Mouse (Mus musculus): ENCODE measurements around the gene Usp19. TPM values are rescaled to one million over a fixed set of nuclear protein-coding genes. Genes with fewer than 3 reads are reported as not detected.
A peak's percentile ranks its signal among the peaks of the same experiment; 100 is the strongest.

Gene Usp19
- polyA plus RNA-seq, 1 experiment from 2014 or later = 94.3 TPM

GRCm38 (mm10) chr9:108516380-108517251, 26.2 kb downstream of the Usp19 start, which contains the start of gene Qrich1:
Qrich1 (plus strand) TSS chr9:108516806.
- Histone ChIP-seq H3K27ac (peak within 1 kb of the TSS; percentile 100), H3K9me3 (no peaks in the 10 kb centered on the region), H3K9ac (peak within 1 kb of the TSS; percentile 92), H3K4me3 (peak within 1 kb of the TSS; percentile 99), H3K36me3 (replicated peaks) (peaks cover 36% of the 10 kb centered on the region), H3K4me2 (peak within 1 kb of the TSS; percentile 74), H3K27me3 (replicated peaks) (no peaks in the 10 kb centered on the region), H3K4me1 (peaks cover 28% of the 10 kb centered on the region)
- ATAC-seq (replicated peaks) = peak; percentile 98
- 1% methylated on average over 55 of the region's 55 CpGs for WGBS

GRCm38 (mm10) chr9:108517253-108517930, 27.0 kb downstream of the Usp19 start:
- Histone ChIP-seq H3K4me1 (peaks cover 34% of the 10 kb centered on the region), H3K27ac (peak overlapping the region; percentile 100), H3K27me3 (replicated peaks) (no peaks in the 10 kb centered on the region), H3K4me2 (peak overlapping the region; percentile 74), H3K4me3 (peak overlapping the region; percentile 99), H3K36me3 (replicated peaks) (peaks cover 29% of the 10 kb centered on the region), H3K9me3 (no peaks in the 10 kb centered on the region), H3K9ac (peak overlapping the region; percentile 92)
- under 1% methylated on average over 67 of the region's 95 CpGs for WGBS
- peak; percentile 85 for ATAC-seq (replicated peaks)

- Histone ChIP-seq H3K27me3 (replicated peaks) (no peaks in the 10 kb centered on the region), H3K27ac (peak overlapping the region; percentile 100), H3K9me3 (no peaks in the 10 kb centered on the region), H3K9ac (peak overlapping the region; percentile 92), H3K4me3 (peak overlapping the region; percentile 99), H3K4me1 (peaks cover 34% of the 10 kb centered on the region), H3K36me3 (replicated peaks) (peaks cover 23% of the 10 kb centered on the region), H3K4me2 (peak overlapping the region; percentile 74)
- ATAC-seq (replicated peaks) = peak; percentile 8
- WGBS = under 1% methylated on average over 13 of the region's 13 CpGs
These were observed 27.5 kb downstream of the Usp19 start for GRCm38 (mm10) chr9:108517931-108518332.

- H3K4me2 ChIP-seq = no peak overlapping the region
- 83% methylated on average over 2 of the region's 2 CpGs for WGBS
- no peaks in the 10 kb centered on the region for H3K36me3 ChIP-seq (replicated peaks)
- H3K9me3 ChIP-seq = no peaks in the 10 kb centered on the region
- no peak overlapping the region for H3K9ac ChIP-seq
- ATAC-seq (replicated peaks) = no peak
- H3K4me3 ChIP-seq = no peak overlapping the region
- no peaks in the 10 kb centered on the region for H3K27me3 ChIP-seq (replicated peaks)
- peaks cover 29% of the 10 kb centered on the region for H3K4me1 ChIP-seq
- no peak overlapping the region for H3K27ac ChIP-seq
These were observed 31.2 kb downstream of the Usp19 start for GRCm38 (mm10) chr9:108521604-108522003.

- Histone ChIP-seq H3K4me3 (no peak overlapping the region), H3K9me3 (no peaks in the 10 kb centered on the region), H3K4me1 (peaks cover 29% of the 10 kb centered on the region), H3K27me3 (replicated peaks) (no peaks in the 10 kb centered on the region), H3K9ac (no peak overlapping the region), H3K27ac (no peak overlapping the region), H3K4me2 (no peak overlapping the region), H3K36me3 (replicated peaks) (peaks cover 2% of the 10 kb centered on the region)
- 95% methylated on average over 4 of the region's 4 CpGs for WGBS
- no peak for ATAC-seq (replicated peaks)
These were observed 32.9 kb downstream of the Usp19 start for GRCm38 (mm10) chr9:108523341-108523740.

GRCm38 (mm10) chr9:108525400-108525799, 35.0 kb downstream of the Usp19 start:
- Histone ChIP-seq H3K36me3 (replicated peaks) (peaks cover 16% of the 10 kb centered on the region), H3K4me3 (no peak overlapping the region), H3K9ac (no peak overlapping the region), H3K4me1 (peaks cover 11% of the 10 kb centered on the region), H3K27ac (no peak overlapping the region), H3K9me3 (no peaks in the 10 kb centered on the region), H3K27me3 (replicated peaks) (no peaks in the 10 kb centered on the region), H3K4me2 (no peak overlapping the region)
- 89% methylated on average over 3 of the region's 3 CpGs for WGBS
- ATAC-seq (replicated peaks) = no peak

- H3K4me3 ChIP-seq = no peak overlapping the region
- H3K9ac ChIP-seq = no peak overlapping the region
- WGBS = 91% methylated on average over 1 of the region's 1 CpGs
- no peak for ATAC-seq (replicated peaks)
- no peaks in the 10 kb centered on the region for H3K9me3 ChIP-seq
- H3K4me1 ChIP-seq = no peaks in the 10 kb centered on the region
- H3K27me3 ChIP-seq (replicated peaks) = no peaks in the 10 kb centered on the region
- H3K4me2 ChIP-seq = no peak overlapping the region
- H3K27ac ChIP-seq = no peak overlapping the region
- peaks cover 54% of the 10 kb centered on the region for H3K36me3 ChIP-seq (replicated peaks)
These were observed 40.6 kb downstream of the Usp19 start for GRCm38 (mm10) chr9:108530954-108531353.

GRCm38 (mm10) chr9:108531496-108531895, 41.1 kb downstream of the Usp19 start:
- no peak overlapping the region for H3K27ac ChIP-seq
- peaks cover 60% of the 10 kb centered on the region for H3K36me3 ChIP-seq (replicated peaks)
- H3K4me3 ChIP-seq = no peak overlapping the region
- no peak overlapping the region for H3K9ac ChIP-seq
- 95% methylated on average over 1 of the region's 1 CpGs for WGBS
- no peak for ATAC-seq (replicated peaks)
- H3K4me2 ChIP-seq = no peak overlapping the region
- no peaks in the 10 kb centered on the region for H3K27me3 ChIP-seq (replicated peaks)
- H3K9me3 ChIP-seq = no peaks in the 10 kb centered on the region
- H3K4me1 ChIP-seq = no peaks in the 10 kb centered on the region

GRCm38 (mm10) chr9:108540846-108541245, 50.4 kb downstream of the Usp19 start:
- Histone ChIP-seq H3K9ac (no peak overlapping the region), H3K4me1 (no peaks in the 10 kb centered on the region), H3K9me3 (no peaks in the 10 kb centered on the region), H3K4me3 (no peak overlapping the region), H3K4me2 (no peak overlapping the region), H3K27ac (no peak overlapping the region), H3K27me3 (replicated peaks) (no peaks in the 10 kb centered on the region), H3K36me3 (replicated peaks) (peaks cover 59% of the 10 kb centered on the region)
- no peak for ATAC-seq (replicated peaks)

- Histone ChIP-seq H3K4me3 (no peak overlapping the region), H3K4me2 (no peak overlapping the region), H3K36me3 (replicated peaks) (peaks cover 59% of the 10 kb centered on the region), H3K4me1 (no peaks in the 10 kb centered on the region), H3K27me3 (replicated peaks) (no peaks in the 10 kb centered on the region), H3K9ac (no peak overlapping the region), H3K9me3 (no peaks in the 10 kb centered on the region), H3K27ac (no peak overlapping the region)
- 95% methylated on average over 3 of the region's 3 CpGs for WGBS
- no peak for ATAC-seq (replicated peaks)
These were observed 55.6 kb downstream of the Usp19 start for GRCm38 (mm10) chr9:108545986-108546385.

GRCm38 (mm10) chr9:108546875-108547274, 56.5 kb downstream of the Usp19 start:
- Histone ChIP-seq H3K36me3 (replicated peaks) (peaks cover 56% of the 10 kb centered on the region), H3K4me2 (no peak overlapping the region), H3K27ac (no peak overlapping the region), H3K4me3 (no peak overlapping the region), H3K9me3 (no peaks in the 10 kb centered on the region), H3K9ac (no peak overlapping the region), H3K4me1 (no peaks in the 10 kb centered on the region), H3K27me3 (replicated peaks) (no peaks in the 10 kb centered on the region)
- ATAC-seq (replicated peaks) = no peak
- WGBS = 98% methylated on average over 1 of the region's 1 CpGs
